Mouse (Mus musculus): ENCODE measurements around the gene Rundc3a. TPM values are rescaled to one million over a fixed set of nuclear protein-coding genes. Genes with fewer than 3 reads are reported as not detected.
A peak's percentile ranks its signal among the peaks of the same experiment; 100 is the strongest.
"Not testable (repeated sequence)": the region's sequence is repeated elsewhere in the genome, so short reads cannot be mapped to it uniquely, and the experiment has no call there.

The Rundc3a gene
- total RNA-seq, 2 experiments from 2014 or later = 0.29 TPM; not detected in 1

DNA sequence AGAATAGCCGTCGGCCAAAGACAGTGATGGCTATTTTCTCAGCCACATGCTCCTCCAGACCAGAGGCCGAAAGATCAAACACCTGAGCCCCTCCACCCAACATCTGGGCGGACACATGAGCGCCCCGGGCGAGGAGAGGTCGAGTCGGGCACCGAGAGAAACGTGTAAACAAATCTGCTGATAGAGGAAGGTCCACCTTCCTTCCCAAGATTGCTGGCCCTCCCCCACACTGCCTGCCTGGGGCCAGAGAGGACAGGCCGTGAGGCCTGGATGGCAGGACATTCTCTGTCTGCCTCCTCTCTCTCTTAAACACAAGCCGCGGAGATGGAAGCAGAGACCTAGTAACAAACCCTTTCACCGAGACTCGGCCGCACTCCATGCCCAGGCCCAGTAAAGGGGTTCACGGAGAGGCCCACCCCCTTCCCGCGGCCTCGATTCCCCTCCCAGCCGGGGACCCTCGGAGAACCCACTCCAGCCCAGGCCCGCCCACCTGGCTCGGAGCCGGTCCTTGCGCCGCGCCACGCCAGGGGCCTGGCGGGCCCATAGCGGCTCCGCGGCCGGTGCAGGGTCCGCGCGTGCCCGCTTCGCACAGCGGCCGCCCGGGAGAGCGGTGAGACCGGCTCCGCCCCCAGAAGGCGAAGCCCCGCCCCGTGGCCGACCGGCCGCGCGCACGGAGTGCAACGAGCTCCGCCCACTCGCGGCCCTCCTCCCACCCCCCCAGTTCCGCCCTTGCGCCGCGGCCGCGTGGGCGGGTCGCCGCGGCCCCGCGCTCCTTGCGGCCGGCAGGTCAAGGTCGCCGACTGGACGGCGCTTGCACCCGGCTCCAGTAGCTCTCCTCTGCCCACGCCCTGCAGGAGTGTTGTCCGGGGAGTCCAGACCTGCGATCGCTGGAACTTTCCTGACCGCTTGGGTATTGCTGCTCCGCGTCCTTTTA is 14.0 kb downstream of the Rundc3a start:
- intact Hi-C loops (cut with DNase I) = loop anchor here (1.0 kb wide), 1 partner anchor 87 kb away; no protein-coding TSS in a partner anchor
- peak; percentile 98 for DNase-seq

DNA sequence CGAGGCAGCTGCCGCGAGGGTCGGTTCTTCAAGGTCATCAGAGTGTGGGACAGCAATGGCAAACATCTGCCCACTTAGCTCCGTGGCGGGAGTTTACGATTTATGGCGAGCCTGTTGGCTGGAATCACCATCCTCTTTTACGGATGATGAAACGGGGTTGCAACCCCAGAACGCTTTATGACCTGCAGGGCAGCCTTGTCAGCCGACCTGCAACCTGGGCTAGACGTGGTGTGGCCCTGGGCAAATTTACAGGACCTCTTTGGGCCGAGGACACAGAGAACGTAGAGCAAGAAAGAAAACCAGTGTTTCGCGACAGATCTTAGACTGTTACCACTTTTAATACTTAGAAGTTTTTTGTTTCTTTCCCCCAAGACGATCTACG is 14.6 kb downstream of the Rundc3a start, which contains the start of gene Slc25a39:
Gene Slc25a39 (minus strand): TSS at position 113 of the 382 bp plus-strand sequence.
- intact Hi-C loops (cut with DNase I) = loop anchor here (1.0 to 2.0 kb wide), 2 partner anchors 88 to 111 kb away; partner anchors contain the start of gene Atxn7l3
- DNase-seq = no peak

DNA sequence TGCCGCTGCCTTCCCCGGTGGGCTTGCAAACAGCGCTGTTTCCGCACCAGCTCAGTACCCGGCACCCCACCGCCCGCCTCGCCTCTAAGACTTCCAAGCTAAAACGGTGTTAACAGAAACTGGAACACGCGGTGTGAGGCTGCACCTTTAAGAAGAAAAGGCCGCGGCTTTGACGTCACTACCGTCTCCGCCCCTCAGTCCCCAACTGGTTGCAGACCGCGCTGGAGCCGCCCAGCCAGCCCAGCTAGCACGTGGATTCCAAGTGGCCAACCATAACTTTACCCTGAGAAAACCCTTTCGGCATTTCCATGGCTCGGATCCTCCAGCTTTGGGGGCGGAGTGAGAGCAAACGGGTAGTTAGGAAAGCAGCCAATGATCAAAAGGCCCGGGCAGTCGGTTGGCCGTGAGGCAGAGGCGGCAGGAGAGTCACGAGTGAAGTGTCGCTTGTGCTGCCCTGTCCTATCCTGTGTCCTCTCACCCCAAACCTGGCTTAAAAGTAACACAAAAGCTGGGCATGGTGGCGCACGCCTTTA is 15.2 kb downstream of the Rundc3a start:
- intact Hi-C loops (cut with DNase I) = loop anchor here (2.0 kb wide), 1 partner anchor 112 kb away; the partner anchor contains the start of gene Atxn7l3
- DNase-seq = peak; percentile 94 to 96

DNA sequence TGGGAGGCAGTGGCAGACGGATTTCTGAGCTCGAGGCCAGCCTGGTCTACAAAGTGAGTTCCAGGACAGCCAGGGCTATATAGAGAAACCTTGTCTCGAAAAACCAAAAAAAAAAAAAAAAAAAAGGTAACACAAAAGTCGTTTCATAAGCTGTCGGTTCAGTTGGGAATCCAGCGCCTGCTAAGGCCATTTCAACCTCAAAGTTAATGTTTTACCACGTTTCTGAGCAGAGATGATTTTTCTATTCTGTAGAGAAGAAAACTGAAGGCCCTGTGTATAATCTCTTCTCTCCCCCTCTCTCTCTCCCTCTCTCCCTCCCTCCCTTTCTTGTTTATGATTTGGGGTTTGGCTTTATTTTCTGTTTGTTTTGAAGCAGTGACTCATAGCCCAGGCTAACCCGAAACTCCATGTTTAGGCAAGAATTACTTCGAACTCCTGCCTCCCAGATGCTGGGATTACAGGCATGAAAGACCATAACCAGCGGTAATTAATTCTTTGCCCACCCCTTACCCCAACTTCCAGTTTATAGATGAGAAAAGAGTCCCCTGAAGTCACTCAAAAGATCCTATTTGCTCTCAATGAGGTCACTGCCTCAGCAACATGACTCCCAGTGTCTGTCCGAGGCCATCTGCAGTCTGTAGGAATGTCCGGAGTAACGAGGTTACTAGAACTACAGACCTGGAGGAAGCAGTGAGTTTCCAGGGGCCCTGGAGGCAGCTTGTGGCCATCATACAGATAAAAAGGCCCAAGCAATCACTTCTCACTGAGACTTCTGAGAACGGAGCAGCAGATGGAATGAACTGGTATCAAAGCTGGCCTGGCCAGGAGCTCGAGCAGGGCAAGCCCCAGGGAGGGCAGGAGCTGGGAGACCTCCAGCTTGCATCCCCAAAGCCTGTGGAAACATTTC is 15.9 kb downstream of the Rundc3a start:
- no peak for DNase-seq
- intact Hi-C loops (cut with DNase I) = loop anchor here (2.0 kb wide), 1 partner anchor 112 kb away; the partner anchor contains the start of gene Atxn7l3

DNA sequence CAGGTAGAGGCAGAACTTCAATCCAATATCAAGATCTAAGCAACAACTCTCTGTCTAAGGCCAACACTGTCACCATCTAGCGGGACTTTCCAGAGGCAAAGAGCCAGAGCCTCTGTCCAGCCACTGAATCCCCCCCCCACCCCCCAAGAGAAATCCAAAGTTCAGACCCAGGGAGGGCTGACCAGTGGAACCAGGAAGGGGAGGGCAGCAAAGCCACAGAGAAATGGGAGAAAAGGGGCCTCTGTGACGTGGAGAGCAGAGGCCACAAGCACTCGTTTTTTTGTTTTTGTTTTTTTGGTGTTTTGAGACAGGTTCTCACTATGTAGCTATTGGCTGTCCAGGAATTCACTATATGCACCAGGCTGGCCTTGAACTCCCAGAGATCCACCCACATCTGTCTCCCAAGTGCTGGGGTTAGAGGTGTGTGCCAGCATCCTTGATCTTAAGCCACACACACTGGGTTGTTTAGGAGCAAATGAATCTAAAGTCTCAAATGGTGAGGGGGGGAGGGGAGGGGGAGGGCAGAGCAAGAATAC is 16.7 kb downstream of the Rundc3a start:
- no peak for DNase-seq
- intact Hi-C loops (cut with DNase I) = loop anchor here (2.0 kb wide), 3 partner anchors 21 to 113 kb away; partner anchors contain the start of genes Atxn7l3 and Grn

DNA sequence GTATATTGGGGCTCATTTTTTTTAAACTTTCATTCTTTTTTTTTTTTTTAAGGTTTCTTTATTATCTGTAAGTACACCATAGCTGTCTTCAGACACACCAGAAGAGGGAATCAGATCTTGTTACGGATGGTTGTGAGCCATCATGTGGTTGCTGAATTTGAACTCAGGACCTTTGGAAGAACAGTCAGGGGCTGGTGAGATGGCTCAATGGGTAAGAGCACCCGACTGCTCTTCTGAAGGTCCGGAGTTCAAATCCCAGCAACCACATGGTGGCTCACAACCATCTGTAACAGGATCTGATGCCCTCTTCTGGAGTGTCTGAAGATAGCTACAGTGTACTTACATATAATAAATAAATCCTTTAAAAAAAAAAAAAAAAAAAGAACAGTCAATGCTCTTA is 17.1 kb downstream of the Rundc3a start:
- DNase-seq = not testable (repeated sequence)
- intact Hi-C loops (cut with DNase I) = loop anchor here (2.0 kb wide), 2 partner anchors 20 to 102 kb away; partner anchors contain the start of gene Grn

DNA sequence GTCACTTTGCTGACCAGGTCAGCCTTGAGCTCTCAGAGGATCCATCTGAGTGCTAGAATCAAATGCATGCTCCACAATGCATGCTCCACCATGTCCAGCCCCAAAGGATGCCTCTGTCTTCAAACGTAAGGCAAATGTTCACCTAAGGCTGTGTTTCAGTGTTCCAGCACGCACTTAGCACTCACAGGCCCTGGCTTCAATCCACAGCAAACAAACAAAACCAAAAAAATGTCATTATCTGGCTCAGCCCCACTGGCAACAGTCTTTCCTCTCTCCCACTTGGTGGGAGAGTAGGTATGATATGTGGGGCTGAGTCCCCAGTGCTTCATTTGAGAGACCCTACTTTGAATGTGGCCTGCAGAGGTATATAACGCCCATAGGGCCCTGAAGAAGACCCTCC is 17.9 kb downstream of the Rundc3a start:
- intact Hi-C loops (cut with DNase I) = loop anchor here (2.0 kb wide), 2 partner anchors 20 to 102 kb away; partner anchors contain the start of gene Grn

DNA sequence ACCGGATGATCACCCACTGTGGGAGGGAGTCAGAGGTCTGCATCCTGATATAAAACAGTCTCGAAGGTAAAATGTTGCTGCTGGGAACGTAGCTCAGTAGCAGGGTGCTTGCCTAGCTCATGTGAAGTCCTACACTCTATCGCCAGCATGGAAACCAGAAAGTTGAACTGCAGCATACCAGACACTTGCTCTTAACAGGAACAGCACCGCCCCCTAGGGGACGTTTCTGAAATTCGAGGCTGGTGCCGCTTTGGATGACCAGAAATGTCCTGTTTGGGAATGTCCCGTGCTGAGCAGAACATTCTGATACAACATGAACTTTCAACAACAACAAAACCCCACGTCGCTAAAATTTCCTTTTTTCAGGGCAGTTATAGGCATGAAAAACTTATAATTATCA is 18.5 kb downstream of the Rundc3a start:
- intact Hi-C loops (cut with DNase I) = loop anchor here (2.0 kb wide), 2 partner anchors 19 to 103 kb away; partner anchors contain the start of gene Grn
- DNase-seq = peak; percentile 93 to 96

More for the DNA sequence above, 17.9 kb downstream of the Rundc3a start:
- DNase-seq = no peak

DNA sequence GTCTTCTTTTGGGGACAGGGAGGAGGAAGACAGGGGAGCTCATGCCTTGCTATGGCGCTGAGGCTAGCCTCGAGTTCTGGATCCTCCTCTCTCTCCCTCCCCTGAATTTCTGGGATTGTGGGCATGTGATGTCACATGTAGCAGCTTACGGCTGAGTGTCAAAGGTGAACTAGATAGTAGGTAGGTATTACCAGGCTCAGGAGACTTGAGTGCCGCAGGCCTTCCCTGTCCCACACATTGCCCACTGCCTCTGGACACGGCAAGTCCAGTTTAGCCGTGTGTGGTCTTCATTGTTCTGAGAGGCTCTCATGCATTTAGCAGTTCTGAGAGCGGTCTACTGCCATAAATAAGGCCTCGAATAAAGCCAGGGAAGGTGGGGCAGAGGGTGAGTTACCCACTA is 19.9 kb downstream of the Rundc3a start:
- no peak for DNase-seq
- intact Hi-C loops (cut with DNase I) = no loop called here

DNA sequence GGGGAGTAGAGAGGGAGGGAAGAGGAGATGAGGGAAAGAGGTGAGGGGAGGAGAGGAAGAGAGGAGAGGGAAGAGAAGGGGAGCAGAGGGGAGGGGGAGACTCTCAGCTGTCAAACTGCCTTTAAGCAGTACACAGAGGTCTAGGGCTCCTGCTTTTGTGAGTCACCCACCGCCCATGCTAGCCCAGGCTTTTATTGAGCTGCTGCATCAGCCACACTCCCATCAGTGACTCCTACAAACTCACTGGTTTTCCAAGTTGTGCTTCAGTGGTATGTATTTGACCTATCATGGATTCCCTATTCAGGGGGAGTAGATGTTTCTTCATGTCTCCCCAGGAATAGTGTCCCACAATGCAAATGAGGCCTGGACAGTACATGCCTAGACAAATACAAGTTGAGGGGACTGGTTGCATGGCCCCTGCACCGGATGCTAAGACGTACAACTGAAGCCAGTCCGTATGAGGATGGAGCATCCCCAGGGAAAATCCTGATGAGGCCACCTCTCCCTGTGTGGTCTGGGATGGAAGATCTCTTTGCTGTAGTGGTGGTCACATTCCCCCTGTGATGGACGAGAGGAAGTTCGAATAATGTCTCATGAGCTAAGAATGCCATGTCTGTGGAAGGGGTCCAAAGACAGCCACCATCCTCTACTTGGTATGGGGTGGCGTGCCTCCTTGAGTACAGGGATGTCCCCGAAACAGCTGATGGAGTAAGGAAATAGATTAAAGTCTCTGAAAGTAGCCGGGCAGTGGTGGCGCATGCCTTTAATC is 22.0 kb downstream of the Rundc3a start:
- intact Hi-C loops (cut with DNase I) = no loop called here
- no peak for DNase-seq

DNA sequence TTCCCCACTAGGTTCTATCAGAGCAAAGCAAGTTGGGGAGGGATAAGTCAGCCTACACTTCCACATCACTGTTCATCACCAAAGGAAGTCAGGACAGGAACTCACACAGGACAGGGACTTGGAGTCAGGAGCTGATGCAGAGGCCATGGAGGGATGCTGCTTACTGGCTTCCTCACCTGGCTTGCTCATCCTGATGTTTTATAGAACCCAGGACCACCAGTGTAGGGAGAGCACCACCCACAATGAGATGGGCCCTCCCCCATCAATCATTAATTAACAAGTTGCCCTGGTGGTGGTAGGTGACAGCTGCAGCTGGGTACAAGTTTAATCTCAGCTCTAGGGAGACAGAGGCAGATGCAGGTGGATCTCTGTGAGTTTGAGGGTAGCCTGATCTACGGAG is 24.0 kb downstream of the Rundc3a start:
- DNase-seq = no peak
- intact Hi-C loops (cut with DNase I) = no loop called here

DNA sequence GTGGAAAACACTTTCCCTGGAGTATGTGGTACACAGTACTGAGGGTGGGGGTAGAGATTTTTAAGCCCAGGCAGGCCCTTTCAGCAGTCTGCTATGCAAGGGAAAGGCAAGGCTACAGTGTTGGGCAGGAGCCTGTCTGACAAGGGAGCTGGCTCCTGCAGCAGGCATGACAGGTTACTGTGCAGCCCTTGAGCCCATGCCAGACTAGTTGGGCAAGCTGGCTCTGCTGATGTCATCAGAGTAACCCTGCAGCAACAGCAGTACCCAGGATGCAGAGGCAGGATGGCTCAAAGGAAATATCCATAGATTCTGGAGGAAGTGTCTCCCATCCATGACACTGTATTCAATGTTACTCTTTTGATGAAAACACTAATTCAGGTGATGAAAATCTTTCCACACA is 25.7 kb downstream of the Rundc3a start:
- no peak for DNase-seq
- intact Hi-C loops (cut with DNase I) = no loop called here

DNA sequence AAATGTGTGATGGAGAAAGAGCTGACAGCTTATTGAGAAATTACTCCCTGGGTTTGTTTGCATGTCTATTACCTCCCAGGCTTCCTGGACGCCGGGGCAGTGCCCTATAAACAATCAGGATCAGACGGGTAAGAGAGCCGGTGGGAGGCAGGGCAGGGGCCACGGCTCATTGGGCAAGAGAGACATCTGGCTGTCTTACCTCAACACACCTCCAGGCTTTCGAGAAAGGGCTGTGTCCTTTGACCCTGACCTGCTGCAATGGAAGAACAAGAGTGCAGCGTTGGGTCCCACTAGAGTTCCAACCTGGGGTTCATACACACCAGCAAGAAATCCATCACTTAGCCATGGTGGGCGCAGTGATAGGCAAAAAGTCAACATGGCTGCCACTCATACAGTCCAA is 28.4 kb downstream of the Rundc3a start:
- intact Hi-C loops (cut with DNase I) = no loop called here
- DNase-seq = no peak

DNA sequence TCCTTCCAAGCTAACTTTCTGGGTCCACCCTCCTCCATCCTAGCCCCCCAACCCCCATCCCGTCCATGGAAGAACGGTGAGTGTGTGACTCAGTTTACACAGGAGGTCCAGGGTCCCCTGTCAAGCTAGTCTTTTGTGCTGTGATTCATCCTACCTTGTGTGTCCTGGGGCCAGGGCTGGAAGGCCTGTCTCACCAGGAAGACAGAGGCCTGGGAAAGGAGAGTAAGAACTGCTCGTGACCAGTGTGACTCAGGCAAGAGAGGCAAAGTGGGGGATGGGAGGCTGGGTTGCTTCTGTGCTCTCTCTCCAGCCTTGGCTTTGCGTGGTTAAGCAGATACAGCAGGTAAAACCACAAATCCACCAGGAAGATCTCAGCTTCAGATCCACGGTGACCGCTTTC is 31.5 kb downstream of the Rundc3a start:
- intact Hi-C loops (cut with DNase I) = no loop called here

DNA sequence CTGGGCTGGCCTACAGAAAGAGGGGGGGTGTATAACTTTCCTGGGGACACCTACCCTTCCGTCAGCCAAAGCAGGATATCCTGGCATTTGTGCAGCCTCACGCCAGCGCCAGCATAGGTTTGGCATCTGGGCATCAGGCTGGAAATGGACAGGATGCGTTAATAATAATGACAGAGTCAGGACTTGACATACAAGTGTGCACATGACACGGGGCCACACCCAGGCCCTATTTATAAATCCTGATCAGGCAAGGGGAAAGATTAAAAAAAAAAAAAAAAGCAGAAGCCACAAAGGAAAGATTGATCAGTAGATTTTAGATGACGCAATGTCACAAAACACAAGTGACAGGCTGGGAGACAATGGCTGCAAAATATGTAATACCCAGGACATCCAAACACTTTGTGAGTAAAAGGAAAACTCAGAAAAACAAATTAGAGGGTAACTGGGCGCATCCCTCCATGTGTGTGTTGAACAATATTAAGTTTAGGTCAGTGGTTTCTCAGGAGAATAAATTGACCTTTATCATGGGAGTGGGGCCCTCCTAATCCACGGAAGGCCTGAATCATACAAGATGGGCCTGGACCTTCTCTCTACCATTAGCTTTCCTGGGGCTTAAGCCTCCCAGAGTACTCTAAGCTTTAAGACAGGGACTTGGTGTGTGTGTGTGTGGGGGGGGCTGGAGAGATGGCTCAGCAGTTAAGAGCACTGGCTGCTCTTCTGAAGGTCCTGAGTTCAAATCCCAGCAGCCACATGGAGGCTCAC is 32.5 kb downstream of the Rundc3a start:
- no peak for DNase-seq
- intact Hi-C loops (cut with DNase I) = no loop called here

More for the DNA sequence above, 31.5 kb downstream of the Rundc3a start:
- DNase-seq = no peak

DNA sequence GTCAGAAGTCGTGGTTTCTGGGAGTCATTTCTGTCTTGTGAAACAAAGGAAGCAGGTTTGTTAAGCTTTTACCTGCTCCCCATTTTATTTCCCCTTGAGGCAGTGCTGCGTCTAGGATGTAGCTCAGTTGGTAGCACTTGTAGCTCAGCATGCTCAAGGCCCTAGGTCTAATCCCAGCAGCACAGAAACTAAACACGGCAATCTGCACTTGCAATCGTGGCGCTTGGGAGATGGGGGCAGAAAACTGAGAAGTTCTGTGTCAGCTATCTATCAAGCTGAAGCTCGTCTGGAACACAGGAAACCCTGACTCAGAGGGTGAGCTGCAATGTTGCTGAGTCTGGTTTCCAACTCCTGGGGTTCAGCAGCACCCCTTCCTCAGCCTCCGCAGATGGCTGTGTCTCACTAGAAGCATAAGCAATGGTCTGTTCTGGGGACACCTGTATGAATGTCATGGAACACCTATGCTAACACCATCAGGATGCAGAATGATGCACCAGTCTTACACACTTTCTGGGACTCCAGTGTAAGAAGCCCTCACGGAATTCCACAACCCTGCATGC is 35.9 kb downstream of the Rundc3a start:
- intact Hi-C loops (cut with DNase I) = no loop called here
- no peak for DNase-seq

DNA sequence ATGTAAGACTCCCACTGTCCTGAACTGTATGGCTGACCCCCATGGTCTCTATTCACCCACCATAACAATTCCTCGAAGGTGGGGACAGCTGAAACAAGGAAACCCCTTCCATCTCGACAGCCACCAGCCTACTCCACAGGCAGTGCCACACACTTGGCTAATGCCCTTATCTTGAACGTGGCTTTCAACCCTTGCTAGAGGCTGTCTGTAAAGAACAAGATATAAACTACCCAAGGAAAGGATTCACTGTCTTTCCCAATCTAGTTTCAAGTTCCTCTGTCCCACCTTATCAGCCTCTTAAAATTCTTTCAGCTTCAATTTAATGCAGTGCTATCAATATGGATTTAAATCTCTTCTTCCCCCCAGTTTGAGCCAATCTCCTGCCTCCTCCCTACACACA is 36.3 kb downstream of the Rundc3a start:
- DNase-seq = no peak
- intact Hi-C loops (cut with DNase I) = no loop called here
